Mouse (Mus musculus) urinary bladder, postnatal 36 days (tissue): ENCODE results near the gene Olfr550.
"Not testable (repeated sequence)": the region's sequence is repeated elsewhere in the genome, so short reads cannot be mapped to it uniquely, and the experiment has no call there.

Source experiments
- DNase-seq, 2 experiments: peaks; one replicate each; pipeline ENCODE4 v3.0.0; 2022; ENCODE audit warnings: low spot score in 2 of 2, mixed read lengths in 1 of 2

Gene Olfr550

DNA sequence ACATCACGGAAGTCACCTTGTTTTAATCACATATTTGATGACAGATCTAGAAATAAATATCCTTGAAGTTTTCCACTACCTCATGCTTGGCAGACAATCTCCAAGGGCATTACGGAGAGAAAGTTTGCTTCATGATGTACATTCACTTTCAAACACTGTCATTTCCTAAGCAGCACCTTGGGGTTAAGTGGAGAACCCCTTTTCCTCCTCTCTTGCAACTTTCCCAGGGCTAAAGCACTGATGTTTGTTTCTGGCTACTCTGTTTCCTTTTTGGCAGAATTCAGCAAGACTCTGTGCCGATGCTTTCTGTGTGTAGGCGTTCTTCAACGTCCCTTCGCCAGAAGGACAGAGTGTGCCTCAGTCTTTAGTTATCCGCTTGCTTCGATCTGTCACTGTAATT lies at the start of gene Olfr550:
Gene Olfr550, plus strand, starts transcription at position 301 of the 400 bp plus-strand sequence.
- DNase-seq = no peak

DNA sequence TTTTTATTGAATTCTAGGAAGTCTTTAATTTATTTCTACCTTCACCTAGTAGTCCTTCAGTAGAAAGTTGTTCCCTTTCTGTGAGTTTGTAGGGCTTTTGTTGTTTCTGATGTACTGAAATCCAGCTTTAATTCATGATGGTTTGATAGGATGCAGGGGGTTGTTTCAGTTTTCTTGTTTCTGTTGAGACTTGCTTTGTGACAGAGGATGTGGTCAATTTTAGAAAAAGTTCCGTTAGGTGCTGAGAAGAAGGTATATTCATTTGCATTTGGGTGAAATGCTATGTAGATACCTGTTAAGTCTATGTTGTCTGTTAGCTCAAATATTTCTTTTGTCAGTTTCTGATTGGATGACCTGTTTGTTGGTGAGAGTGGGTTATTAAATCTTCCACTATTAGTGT lies 42.2 kb upstream of the Olfr550 start:
- DNase-seq = no peak

DNA sequence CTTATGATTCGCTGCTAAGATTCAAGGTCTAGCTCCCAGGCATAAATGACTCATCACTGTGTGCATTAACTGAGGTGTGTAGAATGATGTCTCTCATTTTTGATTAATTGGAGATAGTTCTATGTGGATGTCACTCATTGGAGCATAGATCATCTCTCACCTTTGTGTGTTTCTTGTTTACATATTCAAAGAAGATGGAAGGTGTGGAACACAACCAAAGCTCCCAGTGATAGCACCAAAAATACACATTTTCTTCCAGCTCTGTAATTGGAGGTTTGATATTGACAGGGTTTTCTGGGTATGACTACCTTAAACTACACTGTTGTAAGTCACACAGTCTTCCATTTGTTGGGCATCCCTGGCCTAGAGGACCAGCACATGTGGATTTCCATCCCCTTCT lies 36.8 kb upstream of the Olfr550 start, which contains the start of gene Olfr547:
Gene Olfr547, plus strand, starts transcription at position 301 of the 400 bp plus-strand sequence.
- DNase-seq = no peak

DNA sequence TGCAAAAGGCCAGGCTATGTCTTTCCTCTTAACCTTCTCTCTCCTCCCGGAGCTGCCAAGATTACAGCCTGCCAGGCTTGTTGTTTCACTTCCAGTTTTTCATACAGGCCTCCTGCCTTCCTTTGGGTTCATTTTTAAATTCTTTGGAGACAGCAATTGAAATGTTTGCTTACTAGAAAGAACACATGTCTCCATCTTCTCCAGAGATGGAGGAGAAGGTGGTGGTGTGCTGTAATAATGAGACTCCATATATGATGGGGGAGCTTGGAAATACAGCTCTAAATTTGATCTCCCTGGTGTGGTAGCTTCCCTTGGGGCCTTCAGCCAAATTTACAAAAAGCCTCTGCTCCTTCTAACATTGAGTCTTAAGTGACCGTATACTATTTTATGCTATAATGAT lies 30.6 kb upstream of the Olfr550 start, which contains the start of gene Olfr548-ps1:
Gene Olfr548-ps1, plus strand, starts transcription at position 301 of the 400 bp plus-strand sequence.
- DNase-seq = no peak

DNA sequence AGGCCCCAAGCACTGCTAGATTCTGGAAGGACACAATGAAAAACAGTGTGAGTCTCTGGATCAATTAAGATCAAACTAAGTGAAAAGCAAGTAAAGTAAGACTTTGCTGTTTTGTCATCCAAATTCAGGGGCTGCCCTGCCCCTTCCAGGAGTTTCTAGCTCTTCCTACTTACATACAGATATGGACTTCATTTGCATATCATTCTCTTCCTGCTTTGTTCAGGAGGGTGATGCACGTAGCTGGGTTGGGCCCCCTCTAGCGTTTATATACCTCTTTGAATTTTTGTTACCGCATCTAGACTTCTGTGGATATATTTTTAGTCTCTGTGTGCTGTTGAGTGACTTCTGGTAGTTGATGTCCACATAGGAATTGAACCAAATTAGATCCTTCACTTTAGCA lies 30.0 kb upstream of the Olfr550 start:
- DNase-seq = no peak

DNA sequence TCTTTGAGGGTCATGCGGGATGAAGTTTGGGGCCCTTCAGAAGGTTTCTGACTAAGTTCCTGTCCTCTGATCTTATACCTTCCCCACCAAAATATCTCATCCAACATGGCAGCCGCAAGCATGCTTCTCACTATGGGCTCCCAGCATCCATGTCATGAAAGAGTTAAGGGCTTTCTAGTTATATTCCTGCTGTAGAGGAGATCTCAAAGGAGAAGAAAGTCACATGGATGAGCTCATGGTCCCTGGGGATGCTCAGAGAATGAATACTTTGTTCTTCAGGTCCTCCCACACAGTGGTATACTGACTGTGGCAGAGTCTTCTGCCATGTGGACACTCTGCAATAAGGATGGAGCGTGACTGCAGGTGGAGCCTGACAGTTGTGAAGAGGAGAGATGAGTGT lies 21.7 kb upstream of the Olfr550 start, which contains the start of gene Olfr549:
Gene Olfr549, plus strand, starts transcription at position 301 of the 400 bp plus-strand sequence.
- DNase-seq = no peak

DNA sequence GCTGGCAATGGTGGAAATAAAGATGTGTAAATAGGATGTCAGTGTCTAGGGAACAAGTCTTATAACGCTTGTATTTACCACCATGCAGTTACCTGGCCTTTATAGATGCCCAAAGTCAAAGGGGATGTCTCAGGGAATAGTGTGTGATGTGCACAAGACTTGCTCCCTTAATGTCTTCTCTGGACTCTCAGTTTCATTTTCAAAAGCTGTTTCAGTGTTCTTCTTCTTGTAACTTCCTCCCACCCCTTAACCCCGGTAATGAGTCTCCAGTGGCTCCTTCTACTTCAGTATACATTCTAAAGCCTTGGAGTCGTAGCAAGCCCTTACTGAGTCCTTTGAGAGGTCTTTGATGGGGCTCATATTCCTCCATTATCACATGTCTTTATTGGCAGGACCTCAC lies 18.0 kb upstream of the Olfr550 start:
- no peak for DNase-seq

DNA sequence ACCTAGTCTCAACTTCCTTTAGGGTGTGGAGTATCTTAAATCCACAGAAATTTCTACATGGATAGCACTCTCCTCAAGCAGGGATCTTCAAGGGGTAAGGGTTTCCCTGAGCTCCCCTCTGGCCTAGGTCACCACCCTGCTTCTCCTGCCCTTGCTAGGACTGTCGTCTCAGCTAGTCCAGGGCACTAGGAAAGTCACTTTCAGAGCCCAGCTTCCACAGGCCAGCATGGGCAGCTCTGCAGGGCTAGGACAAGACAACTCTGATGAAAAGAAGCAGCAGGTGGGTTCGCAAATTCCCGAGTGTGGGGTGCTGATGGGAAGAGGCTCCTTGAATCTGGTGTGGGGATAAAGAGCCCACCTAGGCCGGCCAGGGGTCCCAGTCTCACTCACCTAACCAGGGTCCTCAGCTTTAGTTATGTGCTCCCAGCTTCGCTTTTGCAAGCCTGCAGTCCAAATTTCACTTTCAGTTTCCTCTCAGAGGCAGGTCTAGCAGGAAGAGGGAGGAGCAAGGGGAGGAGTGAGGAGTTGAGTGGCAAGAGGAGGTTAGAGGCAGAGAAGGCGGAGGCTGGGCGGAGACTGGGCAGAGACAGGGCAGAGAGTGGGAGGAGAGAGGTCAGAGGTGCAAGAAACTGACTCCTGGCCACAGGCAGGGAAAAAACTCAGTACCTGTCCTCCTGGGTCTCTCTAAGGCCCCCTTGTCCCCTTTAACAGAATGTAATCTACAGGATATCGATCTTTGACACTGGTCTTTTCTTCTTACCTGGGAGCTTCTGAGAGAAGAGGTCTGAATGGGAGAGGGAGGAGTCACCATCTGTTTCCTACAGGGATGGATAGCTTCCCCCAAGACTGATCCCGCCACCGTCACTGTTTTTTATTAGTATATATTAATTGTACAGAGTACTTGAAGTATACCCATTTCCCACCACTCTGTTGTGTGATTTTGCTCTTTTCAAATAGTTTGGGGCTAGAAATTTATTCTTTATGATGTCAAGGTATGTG lies 5.9 kb upstream of the Olfr550 start, which contains the start of gene Trim21:
Gene Trim21, minus strand, starts transcription at position 488 of the 999 bp plus-strand sequence.
- DNase-seq = peak; percentile 87 to 89

DNA sequence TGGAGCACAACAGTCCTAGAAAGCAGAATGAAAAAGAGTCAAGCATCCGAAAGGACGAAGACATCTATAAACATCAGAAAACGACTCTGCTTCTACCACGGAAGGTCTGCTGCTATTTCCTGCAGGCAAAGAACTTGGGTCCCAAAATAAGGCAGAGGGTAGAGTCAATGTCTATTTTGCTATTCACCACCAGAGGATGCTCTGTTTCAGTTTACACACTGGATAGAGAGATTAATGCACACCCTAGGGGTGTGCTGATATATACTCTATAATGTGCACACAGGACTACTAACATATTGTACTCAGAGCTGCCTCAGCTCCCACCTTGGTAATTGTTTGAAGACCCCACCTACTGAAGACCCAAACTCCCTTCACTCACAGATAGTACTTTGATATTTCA lies 5.0 kb upstream of the Olfr550 start:
- DNase-seq = no peak

DNA sequence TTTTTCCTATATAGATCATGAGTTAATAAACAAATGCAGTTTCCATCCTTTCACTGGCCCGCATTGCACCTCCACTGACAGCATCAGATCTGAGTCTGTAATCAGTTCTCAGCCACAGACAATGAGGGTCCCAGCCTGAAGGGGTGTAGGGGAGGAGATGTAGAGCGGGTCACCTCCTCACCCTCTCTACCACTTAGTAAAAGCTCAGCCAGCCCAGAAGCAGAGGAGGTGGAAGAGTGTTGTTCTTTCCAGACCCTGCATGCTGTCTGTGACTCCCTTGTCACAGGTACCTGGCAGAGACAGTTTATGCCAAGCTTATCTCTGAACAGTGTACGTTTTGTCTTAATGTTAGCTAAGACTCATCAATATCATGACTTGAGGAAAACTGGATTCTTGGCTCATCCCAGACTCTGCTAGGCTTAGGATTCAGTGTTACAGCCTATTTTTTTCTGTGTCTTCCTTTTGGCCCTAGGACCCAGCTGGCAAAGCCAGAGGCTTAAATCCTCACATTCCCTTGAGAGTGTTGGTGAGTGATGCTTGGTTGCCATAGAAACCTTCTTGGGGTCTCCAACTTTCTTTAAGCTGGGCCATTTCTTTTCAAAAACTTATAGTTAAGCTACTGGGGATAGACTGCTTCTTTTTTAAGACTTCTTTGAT lies 2.1 kb downstream of the Olfr550 start:
- DNase-seq = no peak

DNA sequence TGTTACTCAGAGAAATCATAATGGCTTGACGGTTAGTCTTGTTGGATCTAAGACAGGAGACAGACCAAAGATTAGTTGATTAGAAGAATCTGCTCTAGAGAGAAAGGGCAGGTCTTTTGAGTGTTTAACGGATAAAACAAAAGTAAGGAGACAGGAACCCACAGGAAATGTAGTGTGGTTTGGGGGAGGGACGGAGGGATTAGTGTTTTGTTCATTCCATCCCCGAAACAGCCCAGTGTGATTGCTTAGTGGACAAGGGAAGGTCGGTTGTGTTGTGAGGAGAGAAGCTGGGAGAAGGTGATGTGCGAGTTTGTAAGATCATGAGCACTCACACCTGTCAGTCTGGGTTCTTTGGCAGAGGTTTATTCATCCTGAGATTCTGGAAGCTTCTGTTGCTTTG lies 4.8 kb downstream of the Olfr550 start:
- DNase-seq = no peak

DNA sequence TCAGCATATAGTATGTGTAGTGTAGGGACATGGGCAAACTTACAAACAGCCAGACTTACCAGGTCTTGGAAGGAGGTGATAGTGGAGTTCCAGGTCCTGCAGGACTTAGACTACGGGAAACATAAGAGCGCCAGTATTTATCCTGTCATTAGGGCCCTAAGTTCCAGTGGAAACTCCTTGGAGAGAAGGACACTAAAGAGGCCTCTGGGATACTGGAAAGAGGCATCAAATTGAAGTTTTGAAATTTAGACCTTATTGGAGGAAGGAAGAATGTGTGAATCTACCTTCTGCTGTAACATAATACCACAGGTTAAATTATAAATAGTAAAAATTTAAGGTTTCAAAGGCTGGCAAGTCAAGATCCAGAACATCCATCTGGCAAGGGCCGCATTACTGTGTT lies 20.5 kb downstream of the Olfr550 start, which contains the start of gene Olfr551:
Gene Olfr551, minus strand, starts transcription at position 101 of the 400 bp plus-strand sequence.
- DNase-seq = no peak

DNA sequence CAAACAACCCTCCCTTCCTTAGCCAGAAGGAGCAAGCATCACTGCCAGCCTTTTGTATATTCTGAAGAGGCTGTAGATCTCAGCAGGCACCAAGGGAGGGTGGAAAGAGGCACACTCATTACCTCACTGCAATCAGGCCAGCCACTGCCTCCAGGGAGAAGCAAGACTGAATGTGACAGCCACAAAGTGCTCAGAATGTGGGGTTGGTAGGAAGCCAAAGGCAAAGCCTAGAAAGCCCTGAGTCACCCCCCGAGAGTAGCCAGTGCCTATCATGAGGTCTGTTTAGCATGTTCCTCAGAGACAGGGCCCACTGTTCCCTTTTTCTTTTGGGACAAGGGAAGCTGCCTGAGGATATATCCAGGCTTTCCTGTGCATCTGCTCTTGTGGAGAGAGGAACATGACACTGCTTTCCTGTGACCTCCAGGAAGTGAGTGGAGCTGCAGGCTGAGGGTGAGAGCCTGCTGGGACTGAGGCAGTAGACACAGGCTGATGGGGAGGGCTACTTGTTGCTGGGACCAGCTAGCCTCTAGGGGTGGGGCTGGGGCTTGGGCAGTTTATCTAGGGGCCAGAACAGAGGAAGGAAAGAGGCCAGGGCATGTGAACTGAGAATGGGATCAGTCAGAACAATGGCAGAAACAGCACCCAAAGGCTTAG lies 26.3 kb downstream of the Olfr550 start, which contains the start of gene Olfr552:
Gene Olfr552, plus strand, starts transcription at position 393 of the 654 bp plus-strand sequence.
- no peak for DNase-seq

DNA sequence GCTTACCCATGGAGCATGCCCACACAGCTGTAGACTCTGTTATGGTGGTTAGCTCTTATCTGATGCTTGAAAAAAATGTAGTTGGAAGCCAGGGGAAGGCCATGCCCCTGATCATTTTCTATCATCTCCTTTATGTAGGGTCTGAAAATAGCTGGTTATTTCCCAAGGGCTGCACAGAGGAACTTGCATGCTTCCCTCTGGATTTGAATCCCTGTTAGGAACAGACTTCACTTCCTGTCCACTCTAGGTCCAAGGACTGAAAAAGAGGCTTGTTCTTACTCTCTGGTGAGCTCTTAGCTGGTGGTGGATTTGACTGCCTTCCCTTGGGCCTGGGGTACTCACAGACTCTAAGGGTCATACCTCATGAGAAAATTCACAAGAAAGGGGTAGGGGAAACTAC lies 46.9 kb downstream of the Olfr550 start, which contains the start of gene Olfr553:
Gene Olfr553, minus strand, starts transcription at position 101 of the 400 bp plus-strand sequence.
- DNase-seq = no peak

DNA sequence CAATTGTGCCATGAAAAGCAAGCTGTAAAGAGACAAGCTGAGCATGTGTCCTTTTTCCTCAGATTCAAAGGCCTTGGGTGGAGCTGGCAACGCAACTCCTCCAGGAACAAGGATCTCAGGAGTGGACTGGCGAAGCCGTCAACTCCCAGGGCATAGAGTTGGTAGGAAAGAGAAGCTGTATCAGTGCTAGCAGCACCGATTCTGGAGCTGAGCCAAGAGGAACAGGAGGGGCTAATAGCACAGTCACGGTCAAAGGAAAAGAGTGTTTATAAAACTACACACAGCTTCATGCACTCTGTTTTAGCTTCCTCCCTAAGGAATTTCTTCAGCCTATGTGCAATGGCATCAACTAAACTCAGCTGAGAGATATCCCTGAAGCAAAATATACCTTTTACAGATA lies 48.4 kb downstream of the Olfr550 start:
- no peak for DNase-seq

DNA sequence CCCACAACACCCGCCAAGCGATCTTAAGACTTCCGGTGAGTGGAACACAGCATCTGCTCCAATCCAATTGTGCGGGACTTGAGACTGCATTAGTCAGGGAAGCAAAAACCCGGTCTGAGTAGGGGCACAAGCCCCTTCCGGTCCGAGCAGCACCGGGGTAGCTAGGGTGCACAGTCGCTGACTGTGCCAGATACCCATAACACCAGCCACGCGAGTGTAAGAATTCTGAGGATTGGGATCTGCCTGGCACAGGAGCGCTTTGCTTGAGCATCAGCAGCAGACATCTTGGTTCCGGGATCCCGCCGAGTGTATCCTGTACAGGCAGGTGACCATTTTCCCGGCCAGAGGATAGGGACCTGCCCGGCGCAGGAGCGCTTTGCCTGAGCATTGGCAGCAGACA lies 49.1 kb downstream of the Olfr550 start:
- not testable (repeated sequence) for DNase-seq
